Mouse (Mus musculus): ENCODE results near the gene Tm7sf3.

Gene Tm7sf3

GRCm38 (mm10) chr6:146661655-146662054 is 19.0 kb upstream of the Tm7sf3 start:
- no peak for DNase-seq (ENCODE audit: inconsistent age in 2 of 2, low spot score in 1 of 2)

GRCm38 (mm10) chr6:146660591-146660990 is 18.0 kb upstream of the Tm7sf3 start:
- no peak for DNase-seq (ENCODE audit: inconsistent age in 2 of 2, low spot score in 1 of 2)

- DNase-seq (ENCODE audit: inconsistent age in 2 of 2, low spot score in 1 of 2) = no peak
Observed at GRCm38 (mm10) chr6:146653197-146653596, 10.6 kb upstream of the Tm7sf3 start.

GRCm38 (mm10) chr6:146651431-146651830 is 8.8 kb upstream of the Tm7sf3 start:
- DNase-seq (ENCODE audit: inconsistent age in 2 of 2, low spot score in 1 of 2) = no peak

GRCm38 (mm10) chr6:146650013-146650412 is 7.4 kb upstream of the Tm7sf3 start:
- no peak for DNase-seq (ENCODE audit: inconsistent age in 2 of 2, low spot score in 1 of 2)

GRCm38 (mm10) chr6:146643184-146643570 is 553 bp upstream of the Tm7sf3 start:
- peak in 1 of 2 experiments; percentile 35 for DNase-seq (ENCODE audit: inconsistent age in 2 of 2, low spot score in 1 of 2)

GRCm38 (mm10) chr6:146641621-146642210 is 908 bp downstream of the Tm7sf3 start:
- no peak for DNase-seq (ENCODE audit: inconsistent age in 2 of 2, low spot score in 1 of 2)

- DNase-seq (ENCODE audit: inconsistent age in 2 of 2, low spot score in 1 of 2) = no peak
Observed at GRCm38 (mm10) chr6:146640991-146641390, 1.6 kb downstream of the Tm7sf3 start.

- DNase-seq (ENCODE audit: inconsistent age in 2 of 2, low spot score in 1 of 2) = no peak
Observed at GRCm38 (mm10) chr6:146640068-146640965, 2.3 kb downstream of the Tm7sf3 start.

- DNase-seq (ENCODE audit: inconsistent age in 2 of 2, low spot score in 1 of 2) = no peak
Observed at GRCm38 (mm10) chr6:146636482-146636881, 6.1 kb downstream of the Tm7sf3 start.

GRCm38 (mm10) chr6:146634759-146635606 is 7.6 kb downstream of the Tm7sf3 start:
- DNase-seq (ENCODE audit: inconsistent age in 2 of 2, low spot score in 1 of 2) = no peak

- DNase-seq (ENCODE audit: inconsistent age in 2 of 2, low spot score in 1 of 2) = peak; percentile 87 to 90
Observed at GRCm38 (mm10) chr6:146634015-146634722, 8.5 kb downstream of the Tm7sf3 start.

- DNase-seq (ENCODE audit: inconsistent age in 2 of 2, low spot score in 1 of 2) = no peak
Observed at GRCm38 (mm10) chr6:146633629-146634014, 9.0 kb downstream of the Tm7sf3 start.

- peak in 1 of 2 experiments; percentile 63 for DNase-seq (ENCODE audit: inconsistent age in 2 of 2, low spot score in 1 of 2)
Observed at GRCm38 (mm10) chr6:146633097-146633496, 9.5 kb downstream of the Tm7sf3 start.

GRCm38 (mm10) chr6:146632403-146632802 is 10.2 kb downstream of the Tm7sf3 start:
- no peak for DNase-seq (ENCODE audit: inconsistent age in 2 of 2, low spot score in 1 of 2)

- DNase-seq (ENCODE audit: inconsistent age in 2 of 2, low spot score in 1 of 2) = no peak
Observed at GRCm38 (mm10) chr6:146631847-146632246, 10.8 kb downstream of the Tm7sf3 start.

- peak; percentile 78 to 89 for DNase-seq (ENCODE audit: inconsistent age in 2 of 2, low spot score in 1 of 2)
Observed at GRCm38 (mm10) chr6:146630961-146631360, 11.7 kb downstream of the Tm7sf3 start.

- no peak for DNase-seq (ENCODE audit: inconsistent age in 2 of 2, low spot score in 1 of 2)
Observed at GRCm38 (mm10) chr6:146629781-146630756, 12.6 kb downstream of the Tm7sf3 start.

GRCm38 (mm10) chr6:146628123-146628522 is 14.5 kb downstream of the Tm7sf3 start:
- no peak for DNase-seq (ENCODE audit: inconsistent age in 2 of 2, low spot score in 1 of 2)

- no peak for DNase-seq (ENCODE audit: inconsistent age in 2 of 2, low spot score in 1 of 2)
Observed at GRCm38 (mm10) chr6:146616670-146617069, 26.0 kb downstream of the Tm7sf3 start.

Measured in adrenal gland, adult (tissue).